Mouse (Mus musculus) ovary, postnatal 10 days (tissue): ENCODE results near the gene Il21.

ENCODE experiments used
- DNase-seq: peaks from one replicate; pipeline ENCODE4 v3.0.0; 2022; ENCODE audit warnings: low spot score

Gene Il21

GRCm38 (mm10) chr3:37232586-37233222 is at the start of gene Il21:
Gene Il21, minus strand, starts transcription at chr3:37232636.
- DNase-seq = no peak

GRCm38 (mm10) chr3:37280871-37281270 is 48.4 kb upstream of the Il21 start:
- no peak for DNase-seq

- no peak for DNase-seq
Observed at GRCm38 (mm10) chr3:37280221-37280620, 47.8 kb upstream of the Il21 start.

- DNase-seq = no peak
Observed at GRCm38 (mm10) chr3:37274661-37275060, 42.2 kb upstream of the Il21 start.

GRCm38 (mm10) chr3:37273092-37273491 is 40.7 kb upstream of the Il21 start:
- no peak for DNase-seq

GRCm38 (mm10) chr3:37271209-37271608 is 38.8 kb upstream of the Il21 start:
- DNase-seq = no peak

- DNase-seq = no peak
Observed at GRCm38 (mm10) chr3:37269926-37270325, 37.5 kb upstream of the Il21 start.

GRCm38 (mm10) chr3:37268338-37268737 is 35.9 kb upstream of the Il21 start:
- DNase-seq = no peak

- DNase-seq = no peak
Observed at GRCm38 (mm10) chr3:37259331-37259999, 27.0 kb upstream of the Il21 start.

- no peak for DNase-seq
Observed at GRCm38 (mm10) chr3:37257776-37258175, 25.3 kb upstream of the Il21 start.

GRCm38 (mm10) chr3:37250967-37251366 is 18.5 kb upstream of the Il21 start:
- DNase-seq = no peak

- no peak for DNase-seq
Observed at GRCm38 (mm10) chr3:37235025-37235424, 2.6 kb upstream of the Il21 start.

GRCm38 (mm10) chr3:37231153-37231552 is 1.3 kb downstream of the Il21 start:
- no peak for DNase-seq

- DNase-seq = no peak
Observed at GRCm38 (mm10) chr3:37229082-37229829, 3.2 kb downstream of the Il21 start.

- no peak for DNase-seq
Observed at GRCm38 (mm10) chr3:37225124-37225523, 7.3 kb downstream of the Il21 start.

- DNase-seq = no peak
Observed at GRCm38 (mm10) chr3:37219071-37219470, 13.4 kb downstream of the Il21 start.

- no peak for DNase-seq
Observed at GRCm38 (mm10) chr3:37205226-37205800, 27.1 kb downstream of the Il21 start.

- DNase-seq = no peak
Observed at GRCm38 (mm10) chr3:37204556-37204955, 27.9 kb downstream of the Il21 start.

- peak; percentile 52 for DNase-seq
Observed at GRCm38 (mm10) chr3:37203984-37204428, 28.4 kb downstream of the Il21 start.

- DNase-seq = no peak
Observed at GRCm38 (mm10) chr3:37202856-37203255, 29.6 kb downstream of the Il21 start.

- DNase-seq = no peak
Observed at GRCm38 (mm10) chr3:37201122-37201916, 31.1 kb downstream of the Il21 start.

GRCm38 (mm10) chr3:37198302-37198701 is 34.1 kb downstream of the Il21 start:
- no peak for DNase-seq
